Mouse (Mus musculus) embryonic fibroblast, embryonic 13.5 days (primary cell): ENCODE measurements around the gene Nme7.

Source experiments
- CTCF ChIP-seq: IDR thresholded peaks from 2 replicates; pipeline ENCODE4 v1.5.1; 2011; ENCODE audit warnings: mild to moderate bottlenecking, control low read depth, low read length, moderate library complexity, borderline replicate concordance; ENCODE audit not compliant: insufficient read depth
- POLR2A ChIP-seq: IDR thresholded peaks from 2 replicates; pipeline ENCODE4 v1.6.1; 2011; ENCODE audit warnings: low read depth, mild to moderate bottlenecking, control low read depth, low read length, moderate library complexity

GRCm38 (mm10) chr1:164455614-164456013 is 151.7 kb downstream of the Nme7 start:
- TF ChIP-seq CTCF (peak; percentile 4; the same call in 1 of the 2 replicates), POLR2A (no peak)
